Mouse (Mus musculus): ENCODE results near the gene Timm10b.

DNA sequence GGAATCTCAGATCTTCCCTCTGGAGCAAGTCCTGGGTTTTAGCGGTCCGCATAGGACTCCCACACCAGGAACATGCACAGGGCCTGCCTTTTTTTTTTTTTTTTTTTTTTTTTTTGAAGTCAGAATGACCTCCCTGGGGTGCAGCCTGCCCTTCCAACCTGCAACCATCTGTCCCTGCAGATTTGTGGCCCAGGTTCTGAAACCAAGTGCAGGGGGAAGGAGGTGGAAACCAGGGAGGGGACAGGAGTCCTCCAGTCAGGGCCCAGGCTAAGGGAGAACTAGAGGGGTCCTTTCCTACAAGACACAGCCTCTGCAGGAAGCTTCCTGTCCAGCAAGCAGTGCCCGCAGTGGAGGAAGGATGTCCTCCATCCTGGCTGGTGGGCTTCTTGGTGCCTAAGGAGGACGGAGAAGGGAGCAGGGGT lies 7.3 kb upstream of the Timm10b start:
- no peak for TF ChIP-seq USF1 (IDR thresholded peaks at IDR 0.05; ENCODE audit: low read depth)
- TF ChIP-seq CTCF (IDR thresholded peaks at IDR 0.05; ENCODE audit: control insufficient read depth, insufficient read depth, insufficient read length), result no peak
- TF ChIP-seq MAX (IDR thresholded peaks at IDR 0.05), result no peak
- no peak for TF ChIP-seq FOSL1 (IDR thresholded peaks at IDR 0.05; ENCODE audit: insufficient read depth, low read length, poor library complexity, severe bottlenecking)
- no peak for TF ChIP-seq MYOD1 (IDR thresholded peaks at IDR 0.05; ENCODE audit: control insufficient read depth, insufficient read length, low read depth)
- no peak for TF ChIP-seq MYOG (IDR thresholded peaks at IDR 0.05; ENCODE audit: control insufficient read depth, extremely low read depth, insufficient read length)
